In genomic region chr5:4496907-4497200, GRCm38 (mm10) we compare ENCODE assay signal across 9 mouse cellular contexts.
DNase-seq lines count a peak whose midpoint lies in the region; ATAC-seq and TF ChIP-seq lines count a peak whose summit lies in the region.
"Had no signal": no experiment of that assay in that cellular context is flagged by ENCODE, and none has a peak within 500 bp of the region (broad histone marks: within the 10 kb centered on the region; RNA-seq: fewer than 3 reads in every experiment).

No protein-coding gene starts in this region.

- 36% methylated on average over 3 of the region's 3 CpGs for WGBS in kidney, adult 2 months
- 25% methylated on average over 3 of the region's 3 CpGs for WGBS in embryonic facial prominence, embryonic 15.5 days
- WGBS in intestine, postnatal 0 days, result 35% methylated on average over 3 of the region's 3 CpGs

- no peaks in the 10 kb centered on the region for H3K27me3 ChIP-seq in kidney, adult 2 months (replicated peaks; ENCODE audit: control insufficient read depth, insufficient read depth, low read length)
- H3K27me3 ChIP-seq in embryonic facial prominence, embryonic 15.5 days, result no peaks in the 10 kb centered on the region
- no peaks in the 10 kb centered on the region for H3K27me3 ChIP-seq in intestine, postnatal 0 days (replicated peaks; ENCODE audit: control insufficient read depth, insufficient read depth, low read length)
- no peaks in the 10 kb centered on the region for H3K27me3 ChIP-seq in myocyte (ENCODE audit: control insufficient read depth, insufficient read depth, insufficient read length)

- H3ac ChIP-seq in myocyte (ENCODE audit: control insufficient read depth, insufficient read length), result no peak overlapping the region

- TF ChIP-seq POLR2A in kidney, adult 2 months (IDR thresholded peaks at IDR 0.05; ENCODE audit: low read depth, low read length), result no peak
- no peak for TF ChIP-seq POLR2A in myocyte (IDR thresholded peaks at IDR 0.05; ENCODE audit: insufficient read length, low read depth)

- peaks cover 6% of the 10 kb centered on the region; the same call in 1 of the 2 replicates for H3K4me1 ChIP-seq in kidney, adult 2 months (ENCODE audit: control insufficient read depth, insufficient read depth, low read length)
- peaks cover 17% of the 10 kb centered on the region for H3K4me1 ChIP-seq in embryonic facial prominence, embryonic 15.5 days
- H3K4me1 ChIP-seq in intestine, postnatal 0 days (replicated peaks; ENCODE audit: control insufficient read depth, insufficient read depth, low read length), result 0 out of 2 replicates have a peak, but pooled peaks cover 3% of the 10 kb centered on the region

- TF ChIP-seq CTCF in kidney, adult 2 months (conservative IDR thresholded peaks at IDR 0.05; ENCODE audit: insufficient read depth, insufficient read length, low read depth, low read length), result no peak
- no peak for TF ChIP-seq CTCF in intestine, postnatal 0 days (IDR thresholded peaks at IDR 0.05; ENCODE audit: low read depth)

- DNase-seq in kidney, adult 2 months, result peak; percentile 5
- DNase-seq in kidney, postnatal 4 days, result no peak
- no peak for DNase-seq in thymus, postnatal 10 days (ENCODE audit: low spot score in 2 of 2)
- no peak for DNase-seq in adipocyte (ENCODE audit: low spot score)
- no peak for DNase-seq in frontal cortex, postnatal 25 days (ENCODE audit: low spot score in 2 of 2)

- H3K79me2 ChIP-seq in myocyte (ENCODE audit: control insufficient read depth, insufficient read depth), result no peaks in the 10 kb centered on the region

- no peak overlapping the region for H3K4me3 ChIP-seq in kidney, adult 2 months (ENCODE audit: insufficient read depth, low read depth, low read length)
- no peak overlapping the region for H3K4me3 ChIP-seq in embryonic facial prominence, embryonic 15.5 days (replicated peaks)
- no peak overlapping the region for H3K4me3 ChIP-seq in intestine, postnatal 0 days (ENCODE audit: low read depth, low read length)
- H3K4me3 ChIP-seq in myocyte, result no peak overlapping the region

- no peaks in the 10 kb centered on the region for H3K36me3 ChIP-seq in kidney, adult 2 months (ENCODE audit: control insufficient read depth, insufficient read depth, low read length)
- no peaks in the 10 kb centered on the region for H3K36me3 ChIP-seq in embryonic facial prominence, embryonic 15.5 days
- H3K36me3 ChIP-seq in intestine, postnatal 0 days (ENCODE audit: control insufficient read depth, insufficient read depth), result no peaks in the 10 kb centered on the region
- no peaks in the 10 kb centered on the region for H3K36me3 ChIP-seq in myocyte (ENCODE audit: control insufficient read depth, insufficient read depth)

- no peak overlapping the region for H3K9ac ChIP-seq in embryonic facial prominence, embryonic 15.5 days
- no peak overlapping the region for H3K9ac ChIP-seq in intestine, postnatal 0 days (ENCODE audit: low read depth, low read length)
- H3K9ac ChIP-seq: liver, embryonic 14.5 days had no signal

- H3K9me3 ChIP-seq in embryonic facial prominence, embryonic 15.5 days (replicated peaks), result no peaks in the 10 kb centered on the region
- no peaks in the 10 kb centered on the region for H3K9me3 ChIP-seq in intestine, postnatal 0 days (ENCODE audit: control insufficient read depth)

- no peak for ATAC-seq in embryonic facial prominence, embryonic 15.5 days (ENCODE audit: insufficient number of reproducible peaks, low FRiP score, low TSS enrichment, low read depth)
- ATAC-seq in intestine, postnatal 0 days, result no peak

- no peak overlapping the region for H3K27ac ChIP-seq in kidney, adult 2 months (ENCODE audit: insufficient read depth, low read depth, low read length)
- no peak overlapping the region for H3K27ac ChIP-seq in embryonic facial prominence, embryonic 15.5 days (replicated peaks)
- no peak overlapping the region for H3K27ac ChIP-seq in intestine, postnatal 0 days (ENCODE audit: low read depth, low read length)
- H3K27ac ChIP-seq: liver, embryonic 14.5 days had no signal

- peak overlapping the region; percentile 19; the same call in 1 of the 2 replicates for H3K4me2 ChIP-seq in embryonic facial prominence, embryonic 15.5 days (replicated peaks)
- peak overlapping the region; percentile 43; the same call in 1 of the 2 replicates for H3K4me2 ChIP-seq in intestine, postnatal 0 days (replicated peaks; ENCODE audit: low read depth)
- peak overlapping the region; percentile 82 for H3K4me2 ChIP-seq in myocyte (ENCODE audit: low read depth)

TF ChIP-seq in myocyte, 11 proteins besides CTCF, POLR2A, EP300 and RAD21:
- TF ChIP-seq TCF12 (IDR thresholded peaks at IDR 0.05; ENCODE audit: insufficient read depth, poor library complexity, severe bottlenecking) (no peak), POLR2AphosphoS2 (IDR thresholded peaks at IDR 0.05; ENCODE audit: insufficient read length, low read depth) (no peak)

Comparison
In these comparisons a context has a peak if more than half of its experiments do, and no peak if none do; other contexts are left out.
1. H3K4me2 ChIP-seq: peak in every context shown above with its lines; median percentile 82 in myocyte; 43 in intestine, postnatal 0 days; 19 in embryonic facial prominence, embryonic 15.5 days.